Mouse (Mus musculus): ENCODE measurements around the gene Dpy19l3.

DNA sequence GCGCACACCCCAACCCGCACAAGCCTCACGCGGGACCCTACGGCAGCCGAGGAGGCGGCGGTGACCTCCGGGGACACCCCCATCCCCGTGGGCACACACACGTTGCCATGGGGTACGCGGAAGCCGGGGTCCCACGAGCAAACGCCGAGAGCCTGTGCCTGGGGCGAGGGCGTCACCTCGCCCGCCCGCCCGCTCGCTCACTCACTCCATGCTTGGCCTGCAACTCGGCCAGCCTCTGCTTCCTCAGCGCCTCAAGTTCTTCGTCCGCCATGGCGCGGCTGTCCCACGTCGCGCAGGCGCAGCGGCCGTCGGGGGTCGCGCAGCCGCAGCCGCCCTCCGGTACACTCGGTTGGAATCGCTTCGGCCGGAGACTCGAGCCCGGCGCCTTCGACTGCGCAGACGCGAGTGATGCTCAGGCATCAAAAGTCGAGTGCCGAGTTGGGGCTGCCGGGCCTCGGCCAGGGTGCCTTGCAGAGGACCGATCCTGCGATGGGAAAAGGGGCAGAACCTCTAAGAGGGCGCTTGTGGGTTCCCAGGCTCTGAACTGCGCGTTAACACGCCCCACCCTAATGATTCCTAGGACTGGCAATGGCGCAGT lies 107.1 kb downstream of the Dpy19l3 start, which contains the start of gene Pdcd5:
- TF ChIP-seq CTCF (IDR thresholded peaks at IDR 0.05; ENCODE audit: insufficient read depth, low read length) (no peak), POLR2A (IDR thresholded peaks at IDR 0.05; ENCODE audit: borderline replicate concordance, extremely low read depth, low read depth, low read length) (peak; percentile 50; the same call in 1 of the 2 replicates)
